Mouse (Mus musculus): Measurements from ENCODE around the gene Sergef. TPM values are rescaled to one million over a fixed set of nuclear protein-coding genes. Genes with fewer than 3 reads are reported as not detected.

The Sergef gene
- total RNA-seq, 2 experiments from 2014 or later, result 3.0 to 3.1 TPM

- DNase-seq, result no peak
- intact Hi-C loops (cut with DNase I), result no loop called here
These were observed 168.4 kb downstream of the Sergef start for GRCm38 (mm10) chr7:46471054-46471737.

DNA sequence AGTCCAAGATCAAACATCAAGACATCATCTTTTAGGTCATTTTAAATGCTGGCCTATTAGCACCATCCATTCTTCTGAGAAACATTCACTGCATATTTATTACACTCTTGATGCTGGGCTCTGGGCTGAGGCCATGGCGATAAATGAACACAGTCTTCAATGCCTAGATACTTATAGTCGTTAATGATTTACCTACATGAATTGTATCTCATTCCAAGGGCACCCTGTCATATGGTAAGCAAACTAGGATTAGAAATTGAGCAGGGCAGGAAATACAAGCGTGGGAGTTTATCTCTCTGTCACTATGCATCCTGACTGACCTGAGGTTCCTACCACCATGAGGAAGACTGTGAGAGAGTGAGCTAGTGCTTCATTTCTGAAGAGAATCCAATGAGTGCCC, 170.1 kb downstream of the Sergef start:
- DNase-seq, result no peak
- intact Hi-C loops (cut with DNase I), result no loop called here

DNA sequence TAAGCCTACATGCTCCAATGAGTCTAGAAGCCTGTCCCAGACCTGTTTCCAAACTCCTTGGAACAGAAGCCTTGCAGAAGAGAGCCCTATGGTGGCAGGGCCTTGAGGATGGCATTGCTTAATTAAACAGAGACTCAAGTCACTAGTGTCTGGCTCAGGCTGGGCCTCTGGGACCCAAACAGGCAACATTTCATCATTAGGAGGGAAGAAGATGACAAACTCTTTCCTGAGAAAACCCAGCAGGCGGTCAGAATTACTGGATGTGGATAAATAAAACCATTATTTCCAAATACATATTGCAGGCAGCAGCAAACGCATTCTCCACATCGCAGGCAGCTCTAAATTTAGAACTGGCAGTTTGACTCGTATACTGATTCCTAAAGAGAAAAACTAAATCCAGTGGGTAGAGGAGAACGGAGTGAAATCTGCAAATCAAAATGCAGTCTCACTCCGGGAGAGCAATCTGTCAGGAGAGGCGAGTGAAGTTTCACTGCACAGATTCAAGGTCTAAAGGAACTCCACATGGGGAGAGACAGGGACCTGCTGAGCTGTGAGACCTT, 173.1 kb downstream of the Sergef start:
- DNase-seq, result no peak
- intact Hi-C loops (cut with DNase I), result no loop called here

DNA sequence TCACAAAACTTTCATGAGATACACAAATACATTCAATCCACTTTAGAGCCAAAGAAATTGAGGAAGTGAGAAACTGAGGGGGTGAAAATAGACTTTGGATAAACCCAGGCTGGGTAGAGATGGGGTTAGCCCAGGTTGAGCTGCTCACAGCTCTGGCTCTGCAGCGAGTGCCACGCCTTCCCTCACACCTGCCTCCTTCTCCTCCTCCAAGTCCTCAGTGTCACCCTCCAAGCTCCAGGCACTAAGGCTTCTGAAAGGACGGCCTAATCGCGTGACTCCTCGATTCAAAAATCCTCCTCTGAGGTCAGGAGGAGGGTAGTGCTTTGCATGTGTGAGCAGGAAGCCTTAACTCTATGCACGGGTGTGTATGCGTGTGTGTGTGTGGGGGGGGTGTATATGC, 176.5 kb downstream of the Sergef start:
- DNase-seq, result no peak
- intact Hi-C loops (cut with DNase I), result no loop called here

DNA sequence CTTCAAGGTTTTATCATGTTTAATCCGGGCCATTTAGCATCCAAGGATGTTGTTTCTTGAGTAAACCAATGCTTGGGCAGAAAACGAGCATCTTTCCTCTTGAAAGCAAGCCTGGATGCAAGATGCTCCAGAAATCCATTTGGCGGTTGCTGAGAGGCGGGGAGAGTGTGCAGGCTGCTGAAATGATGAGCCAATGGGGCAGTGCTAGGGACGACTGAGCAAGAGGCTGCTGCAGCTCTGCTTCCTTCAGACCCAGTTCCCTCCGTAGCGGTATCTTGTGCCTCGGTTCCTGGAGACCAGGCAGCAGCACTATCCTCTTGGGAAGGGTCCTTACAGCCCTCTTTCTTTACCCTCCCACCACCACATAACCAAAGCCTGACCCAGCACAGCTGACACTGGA, 177.3 kb downstream of the Sergef start:
- intact Hi-C loops (cut with DNase I), result no loop called here
- DNase-seq, result no peak

- no peak for DNase-seq
- intact Hi-C loops (cut with DNase I), result loop anchor here (10.0 kb wide), 1 partner anchor 185 kb away; no protein-coding TSS in a partner anchor
These were observed 179.9 kb downstream of the Sergef start for GRCm38 (mm10) chr7:46459605-46460245.

DNA sequence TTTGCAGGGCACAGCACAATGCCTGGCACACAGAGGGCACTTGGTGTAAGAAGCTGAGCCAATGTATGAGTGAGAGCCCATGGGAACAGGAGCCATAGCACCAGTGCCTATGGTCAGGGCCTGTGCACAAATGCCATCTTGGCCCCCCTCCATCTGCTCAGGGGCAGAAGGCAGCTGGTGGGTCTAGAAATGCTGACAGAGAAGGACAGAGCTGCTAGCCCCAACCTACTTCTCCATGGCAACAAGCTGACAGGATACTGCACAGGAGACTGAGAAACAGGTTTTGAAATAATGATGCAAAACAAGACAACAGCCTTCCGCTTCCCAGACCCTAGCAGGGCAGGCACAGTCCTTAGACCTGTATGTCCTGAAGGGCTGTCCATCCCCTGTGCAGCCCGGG, 180.4 kb downstream of the Sergef start:
- intact Hi-C loops (cut with DNase I), result loop anchor here (10.0 kb wide), 1 partner anchor 184 kb away; no protein-coding TSS in a partner anchor
- DNase-seq, result no peak

DNA sequence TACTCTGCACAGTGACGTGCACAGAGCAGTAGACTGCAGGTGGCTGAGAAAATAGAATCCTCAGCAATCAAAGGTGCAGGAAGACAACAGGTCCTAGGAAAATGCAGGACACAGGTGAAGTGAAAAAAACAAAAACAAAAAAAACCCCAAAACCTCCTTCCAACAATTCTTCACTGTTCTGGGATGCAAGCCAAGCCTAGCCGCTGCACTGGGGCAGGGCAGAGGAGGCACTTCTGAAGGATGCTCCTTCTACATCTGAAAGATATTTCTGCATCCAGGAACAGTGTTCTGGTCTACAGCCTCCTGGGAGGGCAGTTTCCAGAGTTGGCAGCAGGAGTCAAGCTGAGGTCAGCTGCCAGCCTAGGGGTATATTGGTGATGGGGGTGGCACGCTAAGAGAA, 181.7 kb downstream of the Sergef start:
- intact Hi-C loops (cut with DNase I), result loop anchor here (10.0 kb wide), 1 partner anchor 183 kb away; no protein-coding TSS in a partner anchor

DNA sequence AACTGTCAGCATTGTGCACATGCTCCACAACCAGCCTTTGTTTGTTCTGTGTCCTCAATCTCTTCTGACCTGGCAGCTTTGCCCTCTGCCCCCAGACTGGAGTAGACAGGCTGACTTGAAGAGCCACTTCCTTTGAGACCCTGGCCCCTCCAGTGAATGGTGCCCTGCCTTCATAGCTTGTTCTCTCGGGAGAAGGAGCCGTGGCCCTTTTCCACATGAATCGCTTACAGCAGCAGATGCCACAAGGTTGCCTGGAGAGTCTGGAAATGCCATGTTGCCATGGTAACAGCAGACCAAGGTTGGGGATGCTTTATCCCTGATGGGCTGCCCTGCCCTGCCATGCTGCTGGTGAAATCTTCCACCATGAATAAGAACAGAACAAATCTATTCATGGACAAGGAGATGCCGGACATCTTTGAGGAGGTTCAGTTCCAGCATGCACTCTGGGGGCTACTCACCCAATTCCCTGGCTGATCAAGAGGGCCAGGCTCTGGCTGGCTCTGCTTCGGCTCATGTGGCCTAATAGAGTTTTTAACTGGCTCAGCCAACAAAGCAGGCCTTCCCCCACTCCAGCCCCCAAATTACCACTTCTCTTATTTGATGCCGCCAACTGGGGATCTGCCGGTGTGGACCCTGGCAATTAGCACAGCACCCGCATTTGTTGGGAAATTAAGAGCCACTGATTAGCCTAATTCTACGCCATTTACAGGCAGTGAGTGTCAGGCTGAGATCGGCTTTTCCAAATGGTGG, 185.5 kb downstream of the Sergef start:
- intact Hi-C loops (cut with DNase I), result loop anchor here (10.0 kb wide), 1 partner anchor 179 kb away; no protein-coding TSS in a partner anchor
- DNase-seq, result no peak

More for the DNA sequence above, 181.7 kb downstream of the Sergef start:
- no peak for DNase-seq

DNA sequence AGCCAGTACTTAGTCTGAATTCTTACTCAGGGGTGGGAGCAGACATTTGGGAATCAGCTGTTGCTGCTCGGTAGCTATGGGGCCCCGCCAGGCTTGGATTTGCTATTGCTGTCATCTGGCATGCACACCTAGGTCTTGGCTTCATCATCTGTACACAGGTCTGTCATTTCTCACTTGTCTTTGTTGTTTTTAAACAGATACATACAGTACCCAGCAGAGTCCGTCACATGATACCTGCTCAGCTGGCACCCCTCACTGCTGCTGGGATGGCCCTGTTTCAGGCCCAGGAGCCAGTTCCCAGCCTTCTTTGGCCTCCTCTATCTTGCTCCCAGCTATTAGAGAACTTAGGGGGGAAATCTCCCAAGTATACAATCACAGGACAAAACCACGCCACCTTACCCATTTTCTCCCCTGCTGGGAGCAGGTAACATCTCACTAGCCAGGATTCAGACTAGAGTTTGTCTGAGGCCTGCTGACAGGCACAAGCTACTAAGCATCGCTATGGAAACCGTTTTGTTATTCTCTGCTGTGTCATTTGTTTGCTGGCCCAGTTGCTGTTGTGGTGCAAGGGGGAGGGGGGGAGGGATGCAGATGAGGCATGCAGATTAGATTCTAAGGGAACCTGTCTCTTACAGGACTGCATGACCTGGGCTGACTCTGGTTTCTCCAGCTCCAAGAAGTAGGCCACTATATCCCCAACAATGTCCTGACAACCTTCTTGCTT, 190.5 kb downstream of the Sergef start:
- intact Hi-C loops (cut with DNase I), result no loop called here
- no peak for DNase-seq

- intact Hi-C loops (cut with DNase I), result no loop called here
- DNase-seq, result no peak
These were observed 192.0 kb downstream of the Sergef start for GRCm38 (mm10) chr7:46447473-46448165.

GRCm38 (mm10) chr7:46445896-46446295, 193.7 kb downstream of the Sergef start:
- DNase-seq, result no peak
- intact Hi-C loops (cut with DNase I), result no loop called here

- DNase-seq, result no peak
- intact Hi-C loops (cut with DNase I), result no loop called here
These were observed 196.4 kb downstream of the Sergef start for GRCm38 (mm10) chr7:46443163-46443562.

GRCm38 (mm10) chr7:46438537-46439141, 201.0 kb downstream of the Sergef start:
- intact Hi-C loops (cut with DNase I), result loop anchor here (5.0 kb wide), 3 partner anchors 46 to 169 kb away; no protein-coding TSS in a partner anchor
- DNase-seq, result no peak

DNA sequence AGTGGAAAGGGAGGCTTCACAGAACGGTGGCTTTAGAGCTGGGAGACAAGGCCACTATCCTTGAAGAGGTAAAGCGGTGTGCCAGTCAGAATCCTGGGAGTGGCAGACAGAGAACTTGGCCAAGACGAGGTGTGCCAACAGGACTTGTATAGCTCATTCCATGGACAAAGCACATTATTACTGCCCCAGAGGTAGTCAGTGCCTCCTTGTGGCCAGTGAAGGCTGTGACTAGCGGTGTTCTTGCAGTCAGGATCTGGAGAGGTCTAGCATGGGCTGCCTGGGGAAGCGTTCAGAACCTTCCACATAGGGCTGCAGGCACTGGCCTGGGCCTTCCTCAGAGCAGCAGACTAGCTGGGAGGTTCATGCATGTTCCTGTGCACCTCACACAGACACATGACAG, 203.8 kb downstream of the Sergef start:
- intact Hi-C loops (cut with DNase I), result loop anchor here (5.0 kb wide), 3 partner anchors 44 to 171 kb away; no protein-coding TSS in a partner anchor

DNA sequence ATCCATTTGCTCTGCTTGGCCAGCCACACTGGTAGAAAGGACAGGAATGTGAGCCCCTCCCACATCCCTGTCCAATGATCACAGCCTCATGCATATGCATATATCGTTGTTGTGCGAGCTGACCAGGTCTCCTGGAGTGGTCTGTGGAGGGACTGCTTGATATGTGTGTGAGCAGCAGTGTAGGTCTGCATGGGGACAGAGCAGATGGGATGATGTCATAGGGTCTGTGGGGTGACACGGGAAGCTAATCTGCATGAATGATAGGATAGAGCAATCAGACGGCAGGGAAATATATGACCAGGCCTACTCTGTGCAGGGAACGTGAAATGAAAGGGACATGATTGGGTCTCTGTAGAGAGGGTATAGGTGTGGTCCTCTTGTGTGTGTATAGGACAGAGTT, 205.7 kb downstream of the Sergef start:
- DNase-seq, result no peak
- intact Hi-C loops (cut with DNase I), result no loop called here

More for the DNA sequence above, 203.8 kb downstream of the Sergef start:
- no peak for DNase-seq

GRCm38 (mm10) chr7:46425012-46425411, 214.6 kb downstream of the Sergef start:
- no peak for DNase-seq
- intact Hi-C loops (cut with DNase I), result loop anchor here (10.0 kb wide), 1 partner anchor 110 kb away; no protein-coding TSS in a partner anchor

- intact Hi-C loops (cut with DNase I), result loop anchor here (2.0 to 10.0 kb wide), 2 partner anchors 27 to 111 kb away; partner anchors contain the start of gene Kcnc1
- DNase-seq, result no peak
These were observed 215.7 kb downstream of the Sergef start for GRCm38 (mm10) chr7:46423951-46424350.

All from gastrocnemius, postnatal 36 days (tissue).